Mouse (Mus musculus) lung, adult 2 months (tissue): Measurements from ENCODE around the gene Shld1.

ENCODE experiments used
- CTCF ChIP-seq: fragments of 200-500 bp; IDR thresholded peaks from 2 replicates; pipeline ENCODE4 v1.5.1; 2011; ENCODE audit warnings: mild to moderate bottlenecking, low read length, control low read depth; ENCODE audit not compliant: insufficient read depth
- POLR2A ChIP-seq: fragments of 200-500 bp; IDR thresholded peaks from 2 replicates; pipeline ENCODE4 v1.6.1; 2011; ENCODE audit warnings: low read depth, mild to moderate bottlenecking, control low read depth, low read length, borderline replicate concordance; ENCODE audit errors: extremely low read depth

GRCm38 (mm10) chr2:132781439-132782068 is 94.8 kb downstream of the Shld1 start:
- no peak for TF ChIP-seq CTCF
- TF ChIP-seq POLR2A = no peak
